Mouse (Mus musculus): ENCODE data around the gene H2-DMb2.
A peak's percentile ranks its signal among the peaks of the same experiment; 100 is the strongest.

DNA sequence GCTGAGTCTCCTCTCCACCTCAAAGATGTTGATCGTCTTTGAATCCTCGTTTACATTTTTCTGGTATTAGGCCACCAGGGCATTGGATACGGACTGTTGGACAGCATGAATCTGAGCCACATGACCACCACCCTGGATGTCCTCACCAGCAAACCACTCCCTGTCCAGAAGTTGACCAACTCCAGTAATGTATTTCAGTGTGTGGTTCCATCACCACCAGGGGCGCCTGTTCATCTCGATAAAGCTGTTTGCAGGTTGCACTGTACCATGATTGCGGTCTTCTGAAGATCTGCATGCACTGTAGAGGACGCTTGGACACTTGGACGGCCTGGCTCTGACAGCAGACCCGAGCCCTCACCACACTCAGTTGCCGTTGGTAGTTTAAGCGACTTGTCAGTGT, 9.8 kb upstream of the H2-DMb2 start:
- TF ChIP-seq CTCF (IDR thresholded peaks at IDR 0.05; ENCODE audit: control insufficient read depth, insufficient read depth, insufficient replicate concordance, low read depth, low read length) (0 out of 2 replicates have a peak, but pooled peaks have one; percentile 8), POLR2A (IDR thresholded peaks at IDR 0.05; ENCODE audit: control insufficient read depth, low read depth, low read length) (no peak)
